Mouse (Mus musculus) heart, postnatal 4 days (tissue): ENCODE results near the gene Fam71e1. TPM values are rescaled to one million over a fixed set of nuclear protein-coding genes. Genes with fewer than 3 reads are reported as not detected.
A peak's percentile ranks its signal among the peaks of the same experiment; 100 is the strongest.

Experiments used
- DNase-seq: peaks from one replicate; pipeline ENCODE4 v3.0.0; 2021
- microRNA-seq, 2 experiments: library from miRNA; unstranded; fragments of <30 nt; microRNA quantifications; one replicate each; pipeline ENCODE4 v1.2.0; 2021 to 2022
- total RNA-seq, 2 experiments: library from RNA; stranded (reverse); gene quantifications; 2 replicates each; pipeline ENCODE4 v1.2.3; 2021

Gene Fam71e1
- total RNA-seq, 2 experiments from 2014 or later, result 6.3 to 6.7 TPM

GRCm38 (mm10) chr7:44535657-44536589, 39.5 kb downstream of the Fam71e1 start:
- DNase-seq, result no peak

- DNase-seq, result peak; percentile 66
Measured at GRCm38 (mm10) chr7:44536590-44536968, 40.2 kb downstream of the Fam71e1 start.

DNA sequence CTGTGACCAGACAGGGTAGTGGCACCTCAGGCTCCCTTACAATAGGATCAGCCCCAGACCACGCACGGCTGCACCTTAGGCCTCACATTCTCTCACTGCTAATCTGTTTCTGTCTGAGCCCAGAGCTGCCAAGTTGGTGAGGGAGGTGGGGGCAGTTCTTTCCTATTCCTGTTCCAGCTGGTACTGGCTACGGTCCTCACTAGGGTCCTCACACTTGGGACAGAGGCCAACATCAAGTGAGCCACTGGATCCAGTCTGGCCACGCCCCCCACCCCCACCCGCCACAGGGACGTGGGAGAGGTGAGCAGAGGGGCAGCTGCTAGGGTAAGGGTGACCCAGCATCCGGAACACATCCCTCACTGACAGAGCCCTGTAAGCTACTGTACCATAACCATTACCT, 40.6 kb downstream of the Fam71e1 start:
- DNase-seq, result no peak

GRCm38 (mm10) chr7:44537496-44537895, 41.1 kb downstream of the Fam71e1 start:
- DNase-seq, result no peak

DNA sequence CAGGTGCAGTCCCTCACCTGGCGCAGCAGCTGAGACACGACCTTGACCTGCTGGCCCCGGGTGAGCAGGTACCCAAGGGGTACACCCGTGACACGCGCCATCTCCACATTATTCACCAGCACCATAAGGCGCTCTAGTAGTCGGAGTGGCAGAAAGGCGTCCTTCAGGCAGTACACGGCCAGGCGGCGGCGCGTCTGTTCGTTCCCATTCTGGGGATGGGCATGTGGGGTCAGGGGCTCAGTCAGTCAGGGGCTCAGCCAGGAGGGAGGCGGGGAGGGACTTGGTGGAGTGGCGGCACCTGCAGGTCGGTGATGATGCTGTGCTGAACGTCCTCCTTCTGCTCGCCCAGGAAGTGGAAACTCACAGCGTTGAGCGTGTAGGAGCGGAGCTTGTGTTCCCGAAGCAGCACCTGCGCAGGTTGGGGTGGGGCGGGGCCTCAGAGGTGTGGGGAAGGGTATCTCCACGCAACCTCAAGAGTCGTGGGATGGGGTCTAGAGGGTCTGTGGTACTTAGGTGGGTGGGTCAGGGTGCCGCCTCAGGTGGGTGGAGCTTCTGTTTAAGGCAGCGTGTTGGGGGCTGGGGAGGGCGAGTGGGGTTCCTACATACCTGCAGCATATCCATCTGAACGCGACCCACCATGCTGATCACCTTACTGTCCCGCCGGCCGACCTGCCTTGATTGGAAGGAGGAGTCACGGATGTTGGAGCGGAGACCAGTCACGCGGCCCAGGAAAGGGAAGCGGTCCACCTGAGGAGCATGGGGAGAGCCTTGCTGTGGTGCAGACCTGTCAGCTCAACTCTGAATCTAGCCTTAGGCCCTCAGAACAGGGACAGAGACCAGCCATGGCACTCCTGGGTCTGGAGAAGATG, 42.6 kb downstream of the Fam71e1 start:
- DNase-seq, result no peak

DNA sequence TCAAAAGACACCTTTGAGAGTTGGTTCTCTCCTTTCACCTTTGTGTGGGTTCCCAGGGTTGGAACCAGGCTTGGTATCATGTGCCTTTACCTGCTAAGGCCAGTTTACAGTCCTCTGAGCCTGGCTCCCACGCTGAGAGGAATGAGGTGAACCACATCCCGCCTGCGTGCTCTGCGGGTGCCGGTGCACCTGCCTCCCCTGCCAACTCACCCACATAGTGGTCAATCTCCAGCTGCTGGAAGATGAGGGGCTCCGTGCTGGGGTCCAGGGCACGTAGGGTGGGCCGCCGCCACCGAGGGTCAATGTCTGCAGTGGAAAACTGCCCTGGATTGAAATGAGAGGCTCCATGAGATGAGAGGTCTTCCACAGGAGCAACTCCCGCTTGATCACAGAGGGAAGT, 46.2 kb downstream of the Fam71e1 start:
- DNase-seq, result no peak

- no peak for DNase-seq
Measured at GRCm38 (mm10) chr7:44543071-44543470, 46.7 kb downstream of the Fam71e1 start.

DNA sequence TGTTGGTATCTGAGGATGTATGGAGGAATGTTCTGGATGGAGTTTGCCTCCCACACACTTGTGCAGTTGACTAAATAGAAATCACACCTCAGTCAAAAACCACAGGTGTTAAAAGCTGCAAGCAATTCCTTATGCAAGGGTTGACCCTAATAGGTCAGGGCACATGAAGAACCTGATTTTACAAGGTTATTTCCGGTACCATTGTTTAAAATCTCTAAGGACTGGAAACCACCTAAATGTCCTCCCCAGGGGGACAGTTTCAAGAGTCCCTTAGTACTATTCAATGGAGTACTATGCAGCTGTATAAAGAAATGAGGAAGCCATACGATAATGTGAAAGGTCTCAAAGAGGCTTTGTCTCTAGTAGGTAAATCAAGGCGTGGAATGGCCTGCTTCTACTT, 49.9 kb downstream of the Fam71e1 start:
- no peak for DNase-seq

DNA sequence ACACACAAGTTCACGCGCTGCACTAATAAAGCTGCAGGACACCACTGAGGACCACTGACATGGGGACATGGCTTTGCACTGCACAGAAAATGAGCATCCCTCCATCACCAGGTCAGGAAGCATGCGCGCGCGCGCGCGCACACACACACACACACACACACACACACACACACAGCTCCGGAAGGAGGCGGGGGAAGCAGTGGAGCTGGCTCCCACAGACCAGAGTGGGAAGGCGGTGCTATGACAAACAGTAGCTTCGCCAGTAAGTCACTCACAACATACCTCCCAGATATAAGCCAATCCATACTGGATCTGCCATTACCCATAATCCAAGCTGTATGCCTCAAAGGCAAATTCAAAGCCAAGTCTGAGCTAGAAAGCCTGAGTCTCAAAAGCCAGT, 50.7 kb downstream of the Fam71e1 start:
- DNase-seq, result no peak

DNA sequence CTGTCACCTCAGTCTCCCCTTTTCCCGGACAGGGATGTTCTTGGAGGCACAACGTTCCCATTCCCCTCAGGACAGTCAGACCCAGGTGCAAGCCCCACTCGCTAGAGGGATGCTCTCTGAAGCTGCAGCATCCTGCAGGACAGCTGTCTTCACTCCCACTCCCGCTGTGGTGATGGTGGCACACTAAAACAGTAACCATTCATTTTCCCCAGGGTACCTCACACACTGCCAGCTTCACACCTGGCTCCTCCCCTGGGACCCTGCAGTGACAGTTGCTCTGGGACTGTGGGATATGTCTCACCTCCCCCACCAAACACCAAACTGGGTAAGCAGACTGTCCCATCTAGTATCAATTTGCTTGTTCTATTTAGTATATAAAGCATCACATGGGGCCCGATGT, 51.3 kb downstream of the Fam71e1 start:
- peak; percentile 6 for DNase-seq

DNA sequence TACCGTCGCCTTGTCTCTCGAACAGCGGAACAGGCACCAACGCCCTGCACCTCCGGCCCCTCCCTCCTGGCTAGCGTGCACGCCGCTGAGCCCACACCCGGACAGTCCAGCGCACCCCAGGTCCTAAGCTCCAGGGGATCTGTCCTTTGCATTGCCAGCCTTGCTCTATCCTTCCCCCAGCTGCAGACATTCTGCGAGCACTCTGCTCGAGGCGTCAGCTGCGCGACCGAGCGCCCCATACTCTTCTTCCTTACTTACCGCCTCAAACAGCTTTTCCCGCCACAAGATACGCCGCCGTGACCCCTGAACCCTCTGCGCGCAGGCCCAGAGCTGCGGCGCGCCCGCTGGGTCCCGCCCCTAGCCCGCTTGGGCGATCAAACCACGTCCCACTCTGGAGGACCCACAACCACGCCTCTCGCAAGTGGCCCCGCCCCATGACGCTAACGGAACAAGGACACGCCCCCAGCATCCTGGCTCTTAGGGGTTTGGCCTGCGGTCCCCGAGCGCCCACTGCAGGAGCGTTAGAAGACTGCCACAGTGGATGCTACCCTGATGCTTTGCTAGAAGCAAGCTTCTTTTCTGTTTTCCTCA, 52.2 kb downstream of the Fam71e1 start, which contains the start of gene Pold1:
TSS of gene Pold1 (minus strand) at position 353 of the 591 bp plus-strand sequence.
- peak; percentile 100 for DNase-seq

DNA sequence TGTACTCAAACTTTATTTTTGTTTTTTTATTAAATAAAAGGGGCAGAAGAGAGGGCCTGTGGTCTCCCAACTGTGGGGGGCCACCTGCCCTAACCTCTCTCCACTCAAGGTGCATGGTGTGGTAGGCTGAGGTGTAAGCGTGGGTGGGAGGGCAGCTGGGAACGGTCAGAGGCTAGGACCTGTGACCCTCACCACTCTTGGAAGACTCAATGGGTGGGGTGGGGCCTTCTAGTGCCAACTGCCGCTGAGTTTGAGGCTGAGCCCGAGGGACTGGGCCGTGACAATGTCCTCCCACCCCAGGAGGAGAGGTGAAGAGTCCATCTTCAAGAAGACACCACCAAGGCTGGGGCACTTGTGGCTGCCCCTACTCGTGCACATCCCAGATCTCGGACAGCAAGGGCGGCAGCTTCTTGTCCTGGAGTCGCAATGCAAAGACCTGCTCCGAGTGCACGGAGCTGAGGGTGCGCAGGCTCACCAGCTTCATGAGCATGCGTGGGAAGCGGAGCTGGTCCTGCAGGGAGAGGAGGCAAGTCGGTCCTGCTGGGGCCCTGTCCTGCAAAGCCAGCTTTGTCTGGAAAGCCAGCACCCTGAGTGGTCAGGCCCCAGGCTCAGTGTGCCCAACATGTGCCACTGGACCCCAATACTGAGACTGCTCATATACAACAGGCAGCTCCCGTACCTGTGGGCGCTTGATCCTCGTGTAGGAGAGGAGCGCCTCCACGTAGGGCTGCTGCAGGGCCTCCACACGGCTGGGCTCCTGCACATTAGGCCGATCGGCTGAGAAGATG, 53.4 kb downstream of the Fam71e1 start:
- DNase-seq, result peak; percentile 11

DNA sequence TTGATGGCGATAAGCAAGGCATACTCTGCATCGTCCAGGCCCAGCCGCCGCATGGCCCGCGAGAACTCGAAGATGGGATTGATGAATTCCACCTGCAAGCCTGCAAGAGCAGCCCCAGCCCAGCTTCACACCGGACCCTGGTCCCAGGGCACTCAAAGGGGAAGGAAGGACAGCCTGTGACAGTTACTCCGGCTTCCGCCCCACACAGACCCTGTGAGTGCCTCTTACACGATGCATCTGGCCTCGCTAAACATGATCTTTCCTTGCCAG, 54.0 kb downstream of the Fam71e1 start:
- no peak for DNase-seq

Small RNA genes lying within 50 kb of the gene (microRNA-seq; reads per million reads assigned to microRNA genes)
- gene Mir7052, result 2.8 to 3.5 reads per million in 2 experiments
- 0.82 to 1.4 reads per million in 2 experiments for gene Mir7053

Other genes starting within 250 kb of the Fam71e1 start
- under 1 TPM; 0.61 to 0.79 TPM for gene 1700028J19Rik, start 249.9 kb upstream of the Fam71e1 start, total RNA-seq
- 10 to 100 TPM; 72.0 to 72.7 TPM for gene 2410002F23Rik, start 249.9 kb upstream of the Fam71e1 start, total RNA-seq
- gene Acp4, start 239.2 kb upstream of the Fam71e1 start, total RNA-seq, result not detected
- not detected for gene Gm15517, start 235.1 kb upstream of the Fam71e1 start, total RNA-seq
- gene Clec11a, start 189.7 kb upstream of the Fam71e1 start, total RNA-seq, result under 1 TPM; 0.71 to 0.92 TPM
- 1 to 10 TPM; 3.5 to 4.6 TPM for gene Shank1, start 186.3 kb upstream of the Fam71e1 start, total RNA-seq
- gene Syt3, start 112.5 kb upstream of the Fam71e1 start, total RNA-seq, result 1 to 10 TPM in 1 of 2 experiments, under 1 TPM in 1; 0.88 to 1.4 TPM
- not detected for gene 1700008O03Rik, start 110.8 kb upstream of the Fam71e1 start, total RNA-seq
- 10 to 100 TPM; 50.2 to 51.9 TPM for gene Lrrc4b, start 67.6 kb upstream of the Fam71e1 start, total RNA-seq
- 1 to 10 TPM; 2.2 TPM for gene Aspdh, start 31.2 kb upstream of the Fam71e1 start, total RNA-seq
- 10 to 100 TPM; 71.8 to 81.4 TPM for gene Josd2, start 28.6 kb upstream of the Fam71e1 start, total RNA-seq
- gene Emc10, start 52 bp upstream of the Fam71e1 start, total RNA-seq, result 10 to 100 TPM; 91.4 to 93.4 TPM
- gene Mybpc2, start 28.1 kb downstream of the Fam71e1 start, total RNA-seq, result 10 to 100 TPM; 15.3 to 15.8 TPM
- under 1 TPM; 0.43 to 0.76 TPM for gene Spib, start 35.5 kb downstream of the Fam71e1 start, total RNA-seq
- gene Pold1, start 52.3 kb downstream of the Fam71e1 start, total RNA-seq, result 10 to 100 TPM; 42.4 to 46.5 TPM
- gene Nr1h2, start 57.4 kb downstream of the Fam71e1 start, total RNA-seq, result 10 to 100 TPM; 45.5 to 47.2 TPM
- gene Napsa, start 75.8 kb downstream of the Fam71e1 start, total RNA-seq, result under 1 TPM; 0.50 to 0.59 TPM
- under 1 TPM; 0.38 to 0.43 TPM for gene Kcnc3, start 94.1 kb downstream of the Fam71e1 start, total RNA-seq
- 10 to 100 TPM; 11.8 to 14.3 TPM for gene Myh14, start 174.3 kb downstream of the Fam71e1 start, total RNA-seq
- not detected for gene Izumo2, start 212.2 kb downstream of the Fam71e1 start, total RNA-seq